ENCODE assay signal across 8 mouse cellular contexts in the genomic region with DNA sequence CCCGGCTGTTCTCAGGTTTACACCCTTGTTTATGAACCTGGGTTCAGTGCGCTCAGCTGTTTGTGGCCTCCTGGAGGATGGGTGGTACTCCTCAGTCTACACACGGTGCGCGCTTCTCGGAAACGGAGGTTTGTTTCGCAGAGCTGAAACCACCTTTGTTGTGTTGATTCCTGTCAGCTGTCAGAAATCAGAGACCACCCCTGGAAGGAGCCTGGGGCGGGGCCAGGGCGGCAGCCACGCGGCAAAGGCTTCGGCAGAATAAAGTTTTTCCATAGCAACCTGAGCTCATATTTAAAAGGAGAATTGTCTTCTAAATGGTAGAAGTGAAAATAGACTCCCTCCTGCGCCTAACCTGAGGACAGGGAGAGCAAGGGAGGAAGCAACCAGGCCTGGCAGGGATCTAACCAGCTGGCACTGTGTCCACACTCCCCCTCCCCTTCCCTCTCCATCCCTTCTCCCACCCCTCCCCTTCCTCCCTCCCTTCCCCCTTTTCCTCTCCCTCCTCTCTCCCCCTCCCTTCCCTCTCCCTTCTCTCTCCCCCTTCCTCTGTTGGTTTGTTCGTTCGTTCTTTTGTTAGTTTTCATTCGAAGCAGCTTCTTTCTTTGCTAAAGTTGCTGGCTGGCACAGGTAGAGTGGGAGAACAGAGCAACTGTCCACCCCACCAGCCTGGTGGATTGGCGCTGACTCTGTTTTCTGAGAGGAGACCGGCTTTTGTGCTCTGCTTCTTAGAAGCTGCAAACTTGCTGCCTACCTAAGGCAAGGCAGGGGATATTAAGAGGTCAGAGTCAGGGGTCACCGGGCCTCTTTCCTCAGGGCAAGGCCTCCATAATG. TPM values are rescaled to one million over a fixed set of nuclear protein-coding genes. Genes with fewer than 3 reads are reported as not detected.
DNase-seq lines count a peak whose midpoint lies in the region; ATAC-seq and TF ChIP-seq lines count a peak whose summit lies in the region.

No protein-coding gene starts in this region.

- WGBS in lung, adult 2 months, result 28% methylated on average over 20 of the region's 20 CpGs
- WGBS in forebrain, embryonic 16.5 days, result 1% methylated on average over 20 of the region's 20 CpGs
- 4% methylated on average over 20 of the region's 20 CpGs for WGBS in limb, embryonic 14.5 days

- no peak for TF ChIP-seq POLR2A in lung, adult 2 months (IDR thresholded peaks at IDR 0.05; ENCODE audit: borderline replicate concordance, extremely low read depth, low read depth, low read length)
- TF ChIP-seq POLR2A in limb, embryonic 14.5 days (IDR thresholded peaks at IDR 0.05; ENCODE audit: borderline replicate concordance, extremely low read depth, insufficient read depth, insufficient read length), result no peak

- peak; percentile 31 to 53 for DNase-seq in lung, adult 18-20 months
- no peak for DNase-seq in lung, adult 2 months
- peak; percentile 62 for DNase-seq in limb, embryonic 14.5 days (ENCODE audit: low spot score)
- DNase-seq in thymus, postnatal 10 days (ENCODE audit: low spot score in 2 of 2), result peak; percentile 81 to 83
- DNase-seq in gastrocnemius, adult 8-10 months (ENCODE audit: low spot score in 2 of 2), result no peak
- no peak for DNase-seq in MN1 (ENCODE audit: low spot score)

- no peak for TF ChIP-seq CTCF in lung, adult 2 months (IDR thresholded peaks at IDR 0.05; ENCODE audit: insufficient read depth, low read length)

- no peaks in the 10 kb centered on the region for H3K27me3 ChIP-seq in forebrain, embryonic 16.5 days (replicated peaks; ENCODE audit: control insufficient read depth, insufficient read depth, low read length)
- no peaks in the 10 kb centered on the region for H3K27me3 ChIP-seq in limb, embryonic 14.5 days (ENCODE audit: control insufficient read depth, insufficient read depth, low read length)

- peak; percentile 75 for ATAC-seq in forebrain, embryonic 16.5 days
- 0 out of 2 replicates have a peak, but pooled peaks have one; percentile 51 for ATAC-seq in limb, embryonic 14.5 days (ENCODE audit: low FRiP score, low read depth)
- peak; percentile 34; the same call in 1 of the 2 replicates for ATAC-seq in monocyte, adult 5-6 weeks (replicated peaks; ENCODE audit: insufficient number of reproducible peaks, low FRiP score, low TSS enrichment, poor library complexity, severe bottlenecking)

- H3K4me2 ChIP-seq in forebrain, embryonic 16.5 days (ENCODE audit: low read length), result peak overlapping the region; percentile 49
- peak overlapping the region; percentile 53 for H3K4me2 ChIP-seq in limb, embryonic 14.5 days (replicated peaks; ENCODE audit: low read depth, low read length, severe bottlenecking)

- peak overlapping the region; percentile 27 for H3K9ac ChIP-seq in forebrain, embryonic 16.5 days (replicated peaks; ENCODE audit: low read depth, low read length)
- peak overlapping the region; percentile 0; the same call in 1 of the 2 replicates for H3K9ac ChIP-seq in limb, embryonic 14.5 days (ENCODE audit: low read depth, low read length, severe bottlenecking)

- no peak overlapping the region for H3K4me3 ChIP-seq in lung, adult 2 months (replicated peaks; ENCODE audit: extremely low read depth, low read depth, low read length)
- peak overlapping the region; percentile 23 for H3K4me3 ChIP-seq in forebrain, embryonic 16.5 days (replicated peaks; ENCODE audit: low read length)
- peak overlapping the region; percentile 24 for H3K4me3 ChIP-seq in limb, embryonic 14.5 days (replicated peaks; ENCODE audit: low read length)

- H3K36me3 ChIP-seq in forebrain, embryonic 16.5 days (ENCODE audit: control insufficient read depth, insufficient read depth), result no peaks in the 10 kb centered on the region
- no peaks in the 10 kb centered on the region for H3K36me3 ChIP-seq in limb, embryonic 14.5 days (ENCODE audit: control insufficient read depth, insufficient read depth, low read length)

- peak overlapping the region; percentile 69; the same call in 1 of the 2 replicates for H3K27ac ChIP-seq in forebrain, embryonic 16.5 days (ENCODE audit: low read length)
- H3K27ac ChIP-seq in limb, embryonic 14.5 days (replicated peaks; ENCODE audit: low read depth, low read length), result no peak overlapping the region

- no peaks in the 10 kb centered on the region for H3K9me3 ChIP-seq in forebrain, embryonic 16.5 days (ENCODE audit: control insufficient read depth, low read length)
- no peaks in the 10 kb centered on the region for H3K9me3 ChIP-seq in limb, embryonic 14.5 days (ENCODE audit: control insufficient read depth, low read length)

- peaks cover 11% of the 10 kb centered on the region for H3K4me1 ChIP-seq in lung, adult 2 months (ENCODE audit: control insufficient read depth, insufficient read depth, low read length)
- H3K4me1 ChIP-seq in forebrain, embryonic 16.5 days (replicated peaks; ENCODE audit: control insufficient read depth, insufficient read depth, low read length), result peaks cover 22% of the 10 kb centered on the region
- peaks cover 8% of the 10 kb centered on the region for H3K4me1 ChIP-seq in limb, embryonic 14.5 days (ENCODE audit: control insufficient read depth, insufficient read depth, low read length)

RNA-seq across cellular contexts. Expression of gene Ripor2, which starts 23.0 kb away (rescaled TPM):
- polyA plus RNA-seq in lung, adult 2 months (2012; rRNA removed), result 5.3 and 8.8 TPM in 2 replicates
- 23.4 and 33.8 TPM in 2 replicates for polyA plus RNA-seq in forebrain, embryonic 16.5 days (2015; fragmentation: Nextera tagmentation; extraction: Ambion mirVana)
- 5.1 and 6.0 TPM in 2 replicates for polyA plus RNA-seq in limb, embryonic 14.5 days (2012; rRNA removed)
- polyA plus RNA-seq in limb, embryonic 14.5 days (2014; fragmentation: Nextera tagmentation; extraction: Ambion mirVana), result 5.0 and 5.1 TPM in 2 replicates
- total RNA-seq in monocyte, adult 5-6 weeks (2017), result 128 to 224 TPM (median 134 TPM) in 3 replicates
- total RNA-seq in gastrocnemius, adult 8-10 months (2022), result 1 to 10 TPM; 3.1 to 9.0 (median 4.5) TPM

Comparison
In these comparisons a context has a peak if more than half of its experiments do, and no peak if none do; other contexts are left out.
1. DNase-seq: peak in lung, adult 18-20 months (2 of 2), limb, embryonic 14.5 days (single experiment) and thymus, postnatal 10 days (2 of 2); none in lung, adult 2 months (single experiment), gastrocnemius, adult 8-10 months (0 of 2) and MN1 (single experiment).
2. Peak in every context shown above with its lines, with median percentiles within 50 percentile points of each other: ATAC-seq.